Mouse (Mus musculus) regulatory T cell (primary cell): ENCODE measurements around the gene Ccdc85b.
"Not testable (repeated sequence)": the region's sequence is repeated elsewhere in the genome, so short reads cannot be mapped to it uniquely, and the experiment has no call there.

ENCODE experiments used
- in situ Hi-C: fragments of 300-600 bp; cut with MboI, MseI; formaldehyde crosslinking; loops from one replicate; pipeline ENCODE4 v1.15.1; 2025; ENCODE audit warnings: high pct_unique_total_duplicates

Gene Ccdc85b

DNA sequence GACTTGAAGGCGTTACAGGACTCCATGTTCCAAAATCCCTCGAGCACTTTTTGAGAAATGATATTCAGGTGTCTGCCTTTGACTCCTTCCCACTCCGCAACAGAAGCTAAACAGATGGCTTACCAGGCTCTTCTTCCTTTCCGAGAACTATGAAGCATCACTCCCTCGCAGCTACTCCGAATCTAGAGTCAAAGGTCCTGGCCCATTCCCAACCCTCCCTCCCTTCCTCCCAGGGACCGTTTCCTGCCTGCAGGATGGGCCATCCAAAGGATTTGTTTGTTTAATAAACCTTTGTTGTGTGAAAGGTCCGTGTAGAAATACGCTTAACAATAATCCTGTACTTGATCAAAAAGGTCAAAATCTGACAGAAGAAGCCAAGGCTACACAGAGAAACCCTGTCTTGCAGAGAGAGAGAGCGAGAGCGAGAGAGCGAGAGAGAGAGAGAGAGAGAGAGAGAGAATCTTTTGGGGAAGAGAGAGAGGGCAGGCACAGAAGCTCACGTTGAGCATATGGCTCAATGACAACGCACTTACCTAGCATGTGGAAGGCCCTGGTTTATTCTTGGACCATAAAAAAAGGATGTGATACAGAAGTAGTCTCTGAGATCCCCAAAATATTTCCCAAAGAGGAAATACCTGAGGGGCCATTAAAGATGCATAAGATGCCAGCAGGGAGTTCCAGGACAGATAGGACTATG, at the start of gene Ccdc85b:
Ccdc85b (minus strand) TSS at position 149 of the 697 bp plus-strand sequence.
- in situ Hi-C loops: no loop called here

DNA sequence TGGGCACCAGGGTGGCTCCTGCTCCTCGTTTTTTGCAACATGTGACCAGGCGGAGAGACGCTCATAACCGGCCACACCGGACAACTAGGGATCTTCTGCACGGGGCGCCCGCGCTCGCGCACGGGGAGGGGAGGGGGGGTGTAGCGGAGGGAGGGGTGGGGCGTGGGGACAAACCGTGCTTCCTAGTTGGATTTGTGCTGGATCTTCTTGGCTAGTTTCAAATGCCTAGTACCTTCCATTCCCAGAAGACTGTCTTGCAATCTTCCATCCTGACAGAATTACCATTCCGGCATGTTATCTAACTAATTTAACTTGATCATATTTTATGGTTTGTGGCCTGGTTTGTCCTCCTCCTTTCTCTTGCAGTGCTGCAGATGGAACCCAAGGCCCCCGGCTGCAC, 46.0 kb upstream of the Ccdc85b start, which contains the start of gene 1700020D05Rik:
1700020D05Rik (minus strand) TSS at position 101 of the 400 bp plus-strand sequence.
- in situ Hi-C loops: no loop called here

DNA sequence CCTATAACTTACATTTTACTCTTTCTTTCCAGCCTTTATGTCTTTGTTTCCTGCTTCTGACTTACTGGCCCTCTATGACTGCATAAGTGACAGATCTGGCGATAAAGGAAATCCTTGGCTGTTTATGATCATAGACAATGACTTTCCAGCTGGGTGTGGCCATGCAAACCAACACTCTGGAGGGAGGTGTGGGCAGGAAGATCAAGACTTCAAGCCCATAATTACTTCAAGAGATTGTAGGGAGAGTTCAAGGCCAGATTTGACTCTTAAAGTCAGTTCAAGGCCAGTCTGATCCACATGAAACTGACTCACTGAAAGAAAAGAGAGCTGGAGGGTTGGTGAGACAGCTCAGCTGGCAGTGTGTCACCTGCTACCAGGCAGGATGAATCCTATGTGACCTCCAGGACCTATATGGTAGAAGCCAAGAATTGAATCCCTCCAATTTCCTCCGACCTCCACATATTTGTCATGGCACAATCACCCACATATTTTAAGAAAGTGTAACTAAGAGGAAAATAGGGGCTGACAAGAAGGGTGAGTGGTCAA, 42.7 kb upstream of the Ccdc85b start:
- in situ Hi-C loops: no loop called here

DNA sequence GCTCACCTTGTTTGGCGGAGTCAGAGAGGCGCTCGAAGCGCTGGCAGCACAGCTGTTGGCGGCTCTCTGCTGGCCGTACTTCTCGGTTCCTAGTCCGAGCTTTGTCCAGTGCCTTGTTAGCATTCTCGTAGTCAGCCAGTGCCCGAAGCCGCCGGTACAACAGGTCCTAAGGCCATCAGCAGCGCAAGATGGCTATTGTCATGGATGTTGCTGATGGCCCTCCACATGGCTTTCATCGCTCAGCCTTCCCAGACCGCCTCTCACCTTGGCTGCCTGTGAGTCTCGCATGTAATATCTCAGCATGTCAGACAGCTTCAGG, 38.3 kb upstream of the Ccdc85b start:
- in situ Hi-C loops: no loop called here

DNA sequence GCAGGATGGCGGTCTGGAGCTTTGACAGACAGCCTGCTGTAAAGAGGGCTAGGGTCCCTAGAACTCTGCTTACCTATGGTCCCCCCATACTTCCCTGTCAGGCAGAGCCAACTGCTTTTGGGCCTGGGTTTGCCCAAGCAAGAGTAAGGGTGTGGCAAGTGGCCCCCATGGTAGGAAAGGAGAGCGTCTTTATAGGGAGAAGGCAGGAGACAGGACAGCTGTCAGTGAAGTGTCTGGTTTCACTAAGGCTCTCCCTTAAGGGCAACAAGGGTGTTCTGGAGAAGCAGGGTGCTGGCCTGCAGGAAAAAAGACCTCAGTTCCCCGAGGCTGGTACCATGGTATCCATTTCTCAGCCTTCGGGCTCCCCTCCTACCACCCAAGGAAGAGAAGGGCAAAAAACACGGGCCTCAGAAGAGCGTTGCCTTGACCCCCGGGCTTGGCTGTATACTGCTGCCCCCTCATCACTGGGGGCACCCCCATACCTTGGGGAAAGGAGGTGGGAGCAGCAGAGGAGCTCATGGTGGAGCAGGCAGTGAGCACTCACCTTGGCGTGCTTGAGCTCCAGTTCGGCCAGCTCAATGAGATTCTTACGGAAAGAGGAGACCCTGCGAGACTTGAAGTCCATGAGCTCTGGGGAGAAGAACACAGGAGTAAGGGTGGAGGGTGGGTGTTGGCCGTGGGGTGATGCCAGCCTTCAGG, 37.8 kb upstream of the Ccdc85b start:
- in situ Hi-C loops: no loop called here

DNA sequence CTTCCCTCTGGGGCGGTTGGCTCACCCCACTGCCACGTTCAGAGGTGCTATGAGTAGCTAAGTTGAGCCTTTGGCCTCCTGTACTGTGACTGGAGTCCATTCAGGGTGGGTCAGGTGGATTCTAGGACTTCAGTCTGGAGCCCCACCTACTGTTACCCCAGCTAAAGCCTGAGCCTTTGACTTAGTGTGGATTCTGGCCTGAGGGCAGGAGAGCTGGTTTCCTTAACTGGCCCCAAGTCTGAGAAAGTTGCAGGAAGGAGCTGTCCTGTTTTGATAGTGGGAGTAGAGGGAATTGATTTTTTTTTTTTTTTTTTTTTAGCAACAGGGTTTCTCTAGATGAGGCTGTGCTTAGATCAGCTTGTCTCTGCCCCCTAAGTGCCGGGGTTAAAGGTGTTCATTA, 36.6 kb upstream of the Ccdc85b start:
- in situ Hi-C loops: no loop called here

DNA sequence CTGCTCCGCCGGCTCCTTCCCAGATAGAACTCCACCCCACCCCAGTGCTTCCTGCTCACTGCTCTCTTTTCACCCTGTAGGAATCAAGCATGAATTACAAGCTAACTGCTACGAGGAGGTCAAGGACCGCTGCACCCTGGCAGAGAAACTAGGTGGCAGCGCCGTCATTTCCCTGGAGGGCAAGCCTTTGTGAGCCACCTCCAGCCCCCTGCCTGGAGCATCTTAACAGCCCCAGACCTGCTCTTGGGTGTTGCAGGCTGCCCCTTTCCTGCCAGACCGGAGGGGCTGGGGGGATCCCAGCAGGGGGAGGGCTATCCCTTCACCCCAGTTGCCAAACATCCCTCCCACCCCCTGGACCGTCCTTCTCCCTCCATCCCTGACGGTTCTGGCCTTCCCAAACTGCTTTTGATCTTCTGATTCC, 35.6 kb upstream of the Ccdc85b start:
- in situ Hi-C loops: not testable (repeated sequence)

DNA sequence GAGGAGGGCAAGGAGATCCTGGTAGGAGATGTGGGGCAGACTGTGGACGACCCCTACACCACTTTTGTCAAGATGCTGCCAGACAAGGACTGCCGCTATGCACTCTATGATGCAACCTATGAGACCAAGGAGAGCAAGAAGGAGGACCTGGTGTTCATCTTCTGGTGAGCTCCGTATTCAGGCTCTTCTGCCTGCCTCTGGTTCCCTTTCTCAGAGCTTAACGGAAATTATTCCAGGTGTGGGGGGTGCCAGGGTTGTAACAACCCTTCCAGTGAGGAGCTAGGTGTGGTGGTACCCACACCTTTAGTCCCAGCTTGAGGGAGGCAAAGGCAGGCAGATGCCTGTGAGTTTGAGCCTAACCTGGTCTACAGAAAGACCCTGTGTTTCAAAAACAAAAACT, 34.9 kb upstream of the Ccdc85b start:
- in situ Hi-C loops: no loop called here

DNA sequence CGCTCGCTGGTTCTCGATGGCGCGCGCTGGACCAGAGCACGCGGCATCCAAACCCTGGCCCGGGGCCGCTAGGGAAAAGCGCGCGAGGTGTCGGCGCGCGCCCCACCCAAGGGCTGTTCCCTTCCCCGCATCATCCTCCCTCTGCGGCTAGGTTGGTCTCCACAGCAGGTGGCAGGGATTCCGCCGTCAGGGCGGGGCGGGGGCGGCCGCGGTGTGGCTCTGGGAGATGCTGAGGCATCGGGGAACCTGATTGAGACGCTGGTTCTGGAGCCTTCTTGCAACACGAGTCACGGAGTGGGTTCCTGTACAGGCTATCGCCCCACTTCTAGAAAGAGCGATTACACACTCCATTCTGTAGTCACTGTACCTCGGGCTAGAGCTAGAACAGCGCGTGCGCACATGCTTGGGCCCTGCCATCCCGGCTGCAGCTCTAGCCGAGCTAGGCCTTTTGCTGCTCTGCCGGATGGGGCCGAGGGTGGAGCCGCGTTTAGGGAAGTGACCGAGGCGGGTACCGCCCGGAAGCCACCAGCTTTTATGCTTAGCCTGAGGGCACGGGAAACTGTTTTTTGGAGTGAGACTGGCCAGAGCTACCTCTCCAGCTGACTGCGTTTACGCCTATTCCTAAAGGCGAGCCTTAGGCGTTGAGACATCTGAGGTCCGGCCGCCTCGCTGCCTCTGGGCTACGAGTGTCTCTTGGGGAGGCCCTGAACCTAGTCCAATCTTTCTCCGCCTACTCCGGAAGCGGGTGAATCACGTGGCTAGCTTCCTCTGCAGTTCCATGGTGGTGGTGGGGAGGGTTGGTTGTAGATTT, 33.4 kb upstream of the Ccdc85b start:
- in situ Hi-C loops: no loop called here

DNA sequence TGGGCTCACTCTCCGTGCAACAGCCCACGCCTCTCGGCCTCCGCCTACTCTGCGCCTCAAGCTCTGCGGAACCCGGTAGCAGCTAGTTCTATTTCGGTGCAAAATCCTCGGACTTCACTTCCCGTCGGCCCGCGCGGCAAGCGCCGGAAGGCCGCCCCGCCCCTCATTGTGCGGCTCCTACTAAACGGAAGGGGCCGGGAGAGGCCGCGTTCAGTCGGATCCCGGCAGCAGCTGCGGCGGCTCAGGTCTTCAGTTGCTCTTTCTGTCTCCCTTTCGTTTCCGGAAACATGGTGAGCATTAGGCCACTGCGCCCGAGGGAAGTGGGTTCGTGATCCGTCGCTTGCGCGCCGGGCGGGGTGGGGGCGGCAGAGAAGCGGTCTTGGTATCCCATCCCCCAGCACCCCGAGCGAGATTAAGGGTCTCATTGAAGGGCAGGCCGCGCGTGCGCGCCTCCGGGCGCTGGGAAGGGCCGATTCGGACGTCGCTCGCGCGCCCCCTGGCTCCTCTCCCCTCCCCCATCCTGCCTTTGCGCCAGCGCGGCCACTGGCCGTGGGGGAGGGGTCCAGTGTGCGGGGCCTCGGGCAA, 32.7 kb upstream of the Ccdc85b start, which contains the start of gene Cfl1:
Cfl1 (plus strand) TSS at position 143 of the 585 bp plus-strand sequence.
- in situ Hi-C loops: no loop called here

DNA sequence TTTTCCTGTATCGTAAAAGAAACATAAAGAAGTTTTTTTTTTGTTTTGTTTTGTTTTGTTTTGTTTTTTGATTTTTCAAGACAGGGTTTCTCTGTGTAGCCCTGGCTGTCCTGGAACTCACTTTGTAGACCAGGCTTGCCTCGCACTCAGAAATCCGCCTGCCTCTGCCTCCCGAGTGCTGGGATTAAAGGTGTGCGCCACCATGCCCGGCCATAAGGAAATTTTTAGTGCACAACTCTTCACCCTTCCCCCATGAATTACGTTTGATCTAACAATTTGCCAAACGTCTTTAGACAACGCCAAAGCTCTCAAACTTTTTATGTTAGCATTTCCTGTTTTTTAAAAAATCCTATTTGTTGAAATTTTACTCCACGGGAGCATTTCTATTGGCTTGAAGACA, 32.0 kb upstream of the Ccdc85b start:
- in situ Hi-C loops: not testable (repeated sequence)

DNA sequence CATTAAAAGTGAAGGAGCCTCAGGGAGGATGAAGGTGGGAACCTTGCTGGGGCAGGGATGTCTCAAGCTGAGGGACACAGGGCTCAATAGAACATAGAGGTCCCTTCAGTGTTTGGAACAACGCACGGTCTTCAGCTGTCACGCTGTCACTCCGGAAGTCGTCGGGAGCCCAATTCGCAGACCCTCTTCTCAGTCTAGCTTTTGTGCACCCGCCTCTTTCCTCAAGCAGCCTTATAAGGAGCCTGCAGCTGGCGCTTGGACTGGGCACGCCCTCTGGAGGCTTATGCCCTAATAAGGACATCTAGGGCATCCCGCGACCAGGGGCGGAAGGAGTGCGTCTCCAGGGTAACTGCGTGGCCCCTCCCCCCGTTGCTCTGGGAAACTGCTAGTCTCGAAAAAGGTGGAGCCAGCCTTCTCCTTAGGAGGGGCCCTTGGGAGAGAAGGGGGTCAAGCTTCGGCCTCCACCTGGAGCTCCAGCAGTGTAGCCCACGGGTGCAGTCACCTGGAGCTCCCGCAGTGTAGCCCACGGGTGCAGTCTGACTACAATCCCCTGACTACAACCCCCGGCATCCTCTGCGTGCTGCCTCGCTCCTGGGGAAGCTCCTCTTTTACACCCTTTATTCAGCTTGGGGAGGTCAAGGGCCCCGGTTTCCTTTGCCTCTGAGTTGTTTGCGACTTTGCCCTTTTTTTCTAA, 31.3 kb upstream of the Ccdc85b start:
- in situ Hi-C loops: no loop called here

DNA sequence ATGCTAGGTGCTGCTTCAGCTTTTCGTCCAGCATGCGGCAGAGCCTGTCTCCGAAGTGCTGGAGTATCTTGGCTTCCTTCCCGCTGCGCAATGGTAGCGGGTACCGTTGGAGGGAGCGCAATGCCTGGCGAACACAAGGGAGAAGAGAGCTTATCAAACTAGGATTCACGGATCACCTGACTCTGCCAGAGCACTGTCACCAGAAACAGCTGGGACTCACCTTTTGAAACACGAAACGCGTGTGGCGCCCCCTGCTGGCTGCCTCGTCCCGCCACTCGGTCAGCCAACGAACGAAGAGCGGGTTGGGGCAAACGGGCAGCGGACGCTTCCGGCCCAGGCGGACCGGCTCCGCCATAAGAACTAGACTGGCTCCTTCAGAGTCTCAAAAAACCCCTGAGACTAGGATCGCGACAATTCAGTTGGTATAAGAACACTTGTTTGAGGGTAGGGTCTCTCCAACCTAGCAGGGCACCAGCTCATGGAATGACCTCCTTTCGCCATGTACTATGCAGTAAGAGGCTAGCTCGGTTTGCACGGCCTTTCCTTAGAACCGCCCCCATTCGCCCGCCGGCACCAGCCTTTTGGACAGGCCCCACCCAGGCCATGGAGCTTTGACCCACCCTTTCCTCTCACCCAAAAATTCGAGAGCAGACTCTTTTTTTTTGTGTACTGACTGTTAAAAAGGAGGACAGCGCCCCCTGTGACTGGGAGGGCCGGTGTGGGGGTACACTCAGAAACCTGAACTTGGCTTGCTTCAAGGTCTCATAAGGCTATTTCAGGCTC, 30.3 kb upstream of the Ccdc85b start, which contains the start of gene Mus81:
Mus81 (minus strand) TSS at position 635 of the 783 bp plus-strand sequence.
- in situ Hi-C loops: no loop called here

DNA sequence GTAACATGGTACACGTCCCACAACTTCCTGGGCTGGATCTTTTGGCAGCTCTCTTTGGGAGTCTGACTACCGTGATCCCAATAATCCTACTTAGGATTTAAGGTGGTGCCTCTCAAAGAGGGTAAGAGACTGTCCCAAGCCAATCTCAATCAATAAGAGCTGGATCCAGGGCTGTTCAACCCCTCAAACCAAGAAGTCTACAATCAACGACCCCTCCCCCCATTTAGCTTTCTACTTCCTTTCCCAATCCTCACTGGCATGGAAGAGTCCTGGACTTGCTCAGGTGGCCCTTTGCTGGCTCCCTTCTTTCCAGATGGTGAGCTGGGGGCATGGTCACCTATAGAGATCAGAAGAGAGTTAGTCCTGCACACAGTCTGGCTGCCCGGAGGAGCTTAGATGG, 29.1 kb upstream of the Ccdc85b start:
- in situ Hi-C loops: no loop called here

DNA sequence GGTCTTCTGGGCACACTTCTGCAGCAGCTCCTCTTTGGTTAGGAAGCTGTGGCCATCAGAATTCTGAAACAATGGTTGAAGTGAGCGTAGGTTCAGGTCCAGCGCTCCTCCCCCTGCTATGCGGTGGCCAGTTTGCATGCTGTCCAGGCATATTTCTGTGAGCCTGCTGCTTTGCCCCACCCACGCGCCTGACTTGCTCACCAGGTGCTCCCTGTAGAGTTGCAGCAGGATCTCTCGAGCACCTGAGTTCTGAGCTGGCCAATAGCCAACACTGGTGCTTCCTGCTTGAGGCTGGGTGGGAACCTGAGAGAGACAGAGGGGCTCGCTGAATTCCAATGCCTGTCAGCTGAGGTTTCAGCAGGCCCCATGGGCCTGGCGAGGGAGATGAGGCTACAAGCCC, 28.6 kb upstream of the Ccdc85b start:
- in situ Hi-C loops: no loop called here

DNA sequence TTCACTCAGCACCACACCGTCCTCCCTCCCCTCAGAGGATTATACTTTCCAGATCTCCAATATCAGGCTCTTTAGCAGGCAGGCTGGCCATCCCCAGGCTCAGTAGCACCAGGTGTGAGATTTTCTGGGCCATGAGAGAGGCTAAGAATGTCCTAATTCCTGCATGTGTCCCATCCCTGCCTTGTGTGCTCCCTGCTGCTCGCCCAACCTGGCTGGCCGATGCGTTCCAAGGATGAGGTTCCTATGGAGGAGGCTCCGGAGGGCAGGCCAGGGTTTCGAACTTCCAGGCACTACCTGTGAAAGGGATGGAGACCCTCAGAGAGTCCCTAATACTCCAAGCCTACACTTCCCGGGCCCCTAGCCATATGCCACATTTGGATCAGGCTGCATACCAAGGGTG, 28.1 kb upstream of the Ccdc85b start:
- in situ Hi-C loops: no loop called here

DNA sequence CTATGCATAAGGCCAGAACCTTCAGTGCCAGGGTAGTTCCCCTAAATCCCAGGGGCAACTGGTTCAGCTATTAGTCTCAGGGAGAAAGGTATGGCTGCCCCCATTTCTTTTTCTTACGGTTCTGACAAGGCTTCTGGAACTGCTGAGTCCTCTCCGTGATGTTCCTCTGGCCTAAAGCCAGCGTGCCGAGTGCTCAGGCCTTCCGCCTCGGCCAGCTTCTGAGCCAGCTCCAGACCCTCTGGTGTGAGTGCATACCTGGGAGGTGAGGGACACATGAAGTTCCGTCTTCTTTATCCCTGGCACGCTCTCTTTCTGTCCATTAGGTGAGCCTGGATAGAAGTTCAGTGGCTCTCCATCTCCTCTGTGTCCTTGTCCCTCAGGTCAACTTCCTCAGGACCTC, 27.7 kb upstream of the Ccdc85b start:
- in situ Hi-C loops: no loop called here

DNA sequence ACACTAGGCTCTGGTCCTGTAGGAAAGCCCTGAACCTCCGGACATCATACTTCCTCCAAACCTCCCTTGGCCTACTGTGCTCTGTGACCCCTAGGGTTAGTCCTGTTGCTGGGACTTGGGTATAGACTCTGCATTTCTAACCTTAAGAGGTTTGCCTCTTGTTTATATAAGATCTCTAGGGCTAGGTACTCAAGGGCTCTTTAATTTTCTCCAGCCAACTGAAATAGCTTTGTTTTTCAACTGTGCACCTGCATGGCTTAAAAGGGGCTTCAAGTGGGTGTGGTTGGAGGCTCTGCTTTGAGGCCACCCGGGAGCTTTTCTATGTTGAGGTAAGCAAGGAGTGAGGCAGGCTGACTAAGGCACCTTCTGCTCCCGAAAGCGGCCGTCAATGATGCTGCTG, 26.8 kb upstream of the Ccdc85b start:
- in situ Hi-C loops: no loop called here

DNA sequence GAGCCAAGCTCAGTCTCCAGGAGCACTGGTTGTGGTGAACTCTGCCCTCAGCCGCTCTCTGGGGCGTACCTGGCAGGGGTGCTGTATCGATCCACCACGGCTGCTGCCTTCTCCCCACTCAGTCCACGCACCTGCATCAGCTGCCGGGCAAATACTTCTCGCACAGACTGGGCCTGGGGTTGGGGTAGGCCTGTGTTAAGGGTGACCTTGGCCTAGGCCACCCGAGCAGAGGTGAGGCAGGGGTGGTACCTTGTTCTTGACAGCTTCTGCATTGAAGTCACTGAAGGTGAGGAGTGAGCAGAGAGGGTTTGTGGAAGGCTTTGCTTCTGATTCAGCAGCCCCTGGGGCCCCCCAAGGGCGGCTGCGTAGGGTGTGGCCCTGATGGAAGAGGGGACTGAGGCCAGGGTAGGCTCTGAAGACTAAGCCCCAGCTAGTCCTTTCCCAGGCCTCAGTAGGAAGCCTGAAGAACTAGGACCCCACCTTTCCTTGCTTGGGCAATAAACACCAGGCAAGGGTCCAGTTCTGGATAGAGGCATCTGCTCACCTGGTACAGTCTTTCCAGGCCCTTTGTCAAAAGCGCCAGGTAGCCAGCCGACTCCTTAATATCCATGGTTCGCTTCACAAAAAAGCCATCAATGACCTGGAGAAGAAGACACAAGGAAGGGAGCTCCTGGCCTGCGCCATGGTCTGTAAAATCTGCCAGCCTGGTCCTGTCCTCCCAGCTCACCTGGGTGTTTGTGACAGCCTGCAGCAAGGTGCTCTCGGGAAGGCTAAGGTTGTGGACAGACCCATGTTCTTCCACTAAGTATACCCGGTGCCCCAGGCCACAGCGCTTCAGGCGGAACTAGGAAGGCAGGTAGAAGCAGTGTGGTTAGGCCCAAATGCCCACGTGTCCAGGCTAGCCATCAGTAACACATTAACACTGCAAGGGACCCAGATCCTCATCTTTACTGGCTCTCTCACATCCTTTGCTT, 26.0 kb upstream of the Ccdc85b start:
- in situ Hi-C loops: no loop called here
